Mouse (Mus musculus): ENCODE data around the gene Gm20388.

GRCm38 (mm10) chr8:121717982-121718425 is 1807.4 kb downstream of the Gm20388 start:
- TF ChIP-seq GATA1 (IDR thresholded peaks at IDR 0.05; ENCODE audit: low read length) (no peak), TAL1 (IDR thresholded peaks at IDR 0.05; ENCODE audit: low read length) (no peak)

Data from erythroblast, embryonic 14.5 days (primary cell).